ENCODE assay signal across 23 mouse cellular contexts in genomic region chr16:76927901-76928300, GRCm38 (mm10).
DNase-seq lines count a peak whose midpoint lies in the region; ATAC-seq and TF ChIP-seq lines count a peak whose summit lies in the region.
"Had no signal": no experiment of that assay in that cellular context is flagged by ENCODE, and none has a peak within 500 bp of the region (broad histone marks: within the 10 kb centered on the region; RNA-seq: fewer than 3 reads in every experiment).

No protein-coding gene starts in this region.

- no peak overlapping the region for H3K4me2 ChIP-seq in limb, embryonic 14.5 days (replicated peaks; ENCODE audit: low read depth, low read length, severe bottlenecking)
- H3K4me2 ChIP-seq in stomach, embryonic 16.5 days (ENCODE audit: low read depth, low read length): no peak overlapping the region
- H3K4me2 ChIP-seq in stomach, postnatal 0 days (replicated peaks; ENCODE audit: low read depth): no peak overlapping the region
- H3K4me2 ChIP-seq in kidney, embryonic 14.5 days (replicated peaks; ENCODE audit: low read depth, low read length): no peak overlapping the region
- H3K4me2 ChIP-seq: embryonic facial prominence, embryonic 12.5 days; embryonic facial prominence, embryonic 15.5 days; forebrain, embryonic 13.5 days; forebrain, embryonic 15.5 days had no signal

- no peak for TF ChIP-seq EP300 in stomach, postnatal 0 days (optimal IDR thresholded peaks at IDR 0.05)

- no peak for TF ChIP-seq CTCF in stomach, postnatal 0 days (IDR thresholded peaks at IDR 0.05; ENCODE audit: low read depth)

- ATAC-seq in limb, embryonic 14.5 days (ENCODE audit: low FRiP score, low read depth): no peak
- ATAC-seq in stomach, embryonic 16.5 days (ENCODE audit: insufficient read depth, low FRiP score): no peak
- ATAC-seq in stomach, postnatal 0 days (ENCODE audit: low FRiP score, low TSS enrichment): no peak
- no peak for ATAC-seq in kidney, embryonic 14.5 days (ENCODE audit: low FRiP score, low TSS enrichment)
- ATAC-seq: forebrain, embryonic 13.5 days; forebrain, embryonic 15.5 days; forebrain, postnatal 0 days had no signal

- H3K27me3 ChIP-seq in limb, embryonic 14.5 days (ENCODE audit: control insufficient read depth, insufficient read depth, low read length): no peaks in the 10 kb centered on the region
- H3K27me3 ChIP-seq in limb, embryonic 10.5 days (ENCODE audit: low read depth, poor library complexity, severe bottlenecking): no peaks in the 10 kb centered on the region
- no peaks in the 10 kb centered on the region for H3K27me3 ChIP-seq in stomach, embryonic 16.5 days (ENCODE audit: control insufficient read depth, insufficient read depth, low read length)
- H3K27me3 ChIP-seq in stomach, postnatal 0 days (ENCODE audit: control insufficient read depth, insufficient read depth, low read length): no peaks in the 10 kb centered on the region
- H3K27me3 ChIP-seq in kidney, embryonic 14.5 days (ENCODE audit: control insufficient read depth, insufficient read depth, low read length): no peaks in the 10 kb centered on the region
- H3K27me3 ChIP-seq: embryonic facial prominence, embryonic 12.5 days; embryonic facial prominence, embryonic 15.5 days; forebrain, embryonic 13.5 days; forebrain, embryonic 15.5 days had no signal

- no peak overlapping the region for H3K27ac ChIP-seq in limb, embryonic 14.5 days (replicated peaks; ENCODE audit: low read depth, low read length)
- no peak overlapping the region for H3K27ac ChIP-seq in limb, embryonic 10.5 days
- 0 out of 2 replicates have a peak overlapping the region, but pooled peaks have one; percentile 29 for H3K27ac ChIP-seq in stomach, embryonic 16.5 days (ENCODE audit: low read length)
- H3K27ac ChIP-seq in stomach, postnatal 0 days (replicated peaks): no peak overlapping the region
- H3K27ac ChIP-seq in kidney, embryonic 14.5 days (ENCODE audit: low read depth, low read length): no peak overlapping the region
- H3K27ac ChIP-seq: embryonic facial prominence, embryonic 12.5 days; embryonic facial prominence, embryonic 15.5 days; forebrain, embryonic 13.5 days; forebrain, embryonic 15.5 days had no signal

- H3K36me3 ChIP-seq in limb, embryonic 14.5 days (ENCODE audit: control insufficient read depth, insufficient read depth, low read length): no peaks in the 10 kb centered on the region
- H3K36me3 ChIP-seq in limb, embryonic 10.5 days: no peaks in the 10 kb centered on the region
- H3K36me3 ChIP-seq in stomach, embryonic 16.5 days (ENCODE audit: control insufficient read depth, insufficient read depth, low read length): no peaks in the 10 kb centered on the region
- no peaks in the 10 kb centered on the region for H3K36me3 ChIP-seq in stomach, postnatal 0 days (ENCODE audit: control insufficient read depth, insufficient read depth, low read length)
- H3K36me3 ChIP-seq in kidney, embryonic 14.5 days (ENCODE audit: control insufficient read depth, insufficient read depth, low read length): no peaks in the 10 kb centered on the region
- H3K36me3 ChIP-seq: embryonic facial prominence, embryonic 12.5 days; embryonic facial prominence, embryonic 15.5 days; forebrain, embryonic 15.5 days had no signal

- peak; percentile 8 for DNase-seq in limb, embryonic 14.5 days (ENCODE audit: low spot score)
- no peak for DNase-seq in limb, embryonic 10.5 days (ENCODE audit: low spot score)
- DNase-seq in stomach, postnatal 0 days (ENCODE audit: low spot score): no peak
- DNase-seq in gonadal fat pad, adult 2 months (ENCODE audit: low read depth): peak; percentile 93
- DNase-seq in kidney, postnatal 25 days: no peak
- DNase-seq: adrenal gland, adult 2 months; adrenal gland, postnatal 10 days; adrenal gland, postnatal 25 days; cerebellum, adult 11 months; cerebellum, adult 18-20 months; cerebellum, adult 8-10 months; cerebellum, adult 9-11 months; cerebellum, postnatal 14 days; cerebellum, postnatal 36 days; embryo, embryonic 11 days; forebrain, postnatal 0 days had no signal

- TF ChIP-seq POLR2A in limb, embryonic 14.5 days (IDR thresholded peaks at IDR 0.05; ENCODE audit: borderline replicate concordance, extremely low read depth, insufficient read depth, insufficient read length): no peak

- no peaks in the 10 kb centered on the region for H3K4me1 ChIP-seq in limb, embryonic 14.5 days (ENCODE audit: control insufficient read depth, insufficient read depth, low read length)
- no peaks in the 10 kb centered on the region for H3K4me1 ChIP-seq in limb, embryonic 10.5 days
- H3K4me1 ChIP-seq in stomach, embryonic 16.5 days (ENCODE audit: control insufficient read depth, insufficient read depth, low read length): no peaks in the 10 kb centered on the region
- H3K4me1 ChIP-seq in stomach, postnatal 0 days (replicated peaks; ENCODE audit: control insufficient read depth, insufficient read depth): no peaks in the 10 kb centered on the region
- H3K4me1 ChIP-seq in kidney, embryonic 14.5 days (ENCODE audit: control insufficient read depth, insufficient read depth, low read length): no peaks in the 10 kb centered on the region
- H3K4me1 ChIP-seq: embryonic facial prominence, embryonic 12.5 days; embryonic facial prominence, embryonic 15.5 days; forebrain, embryonic 13.5 days; forebrain, embryonic 15.5 days had no signal

- no peak overlapping the region for H3K4me3 ChIP-seq in limb, embryonic 14.5 days (replicated peaks; ENCODE audit: low read length)
- no peak overlapping the region for H3K4me3 ChIP-seq in limb, embryonic 10.5 days
- H3K4me3 ChIP-seq in stomach, embryonic 16.5 days (replicated peaks; ENCODE audit: low read length): no peak overlapping the region
- no peak overlapping the region for H3K4me3 ChIP-seq in stomach, postnatal 0 days (ENCODE audit: low read depth, low read length)
- no peak overlapping the region for H3K4me3 ChIP-seq in kidney, embryonic 14.5 days (ENCODE audit: low read length)
- H3K4me3 ChIP-seq: embryonic facial prominence, embryonic 12.5 days; embryonic facial prominence, embryonic 15.5 days; erythroblast, embryonic 14.5 days; forebrain, embryonic 13.5 days; forebrain, embryonic 15.5 days had no signal

- H3K9me3 ChIP-seq in limb, embryonic 14.5 days (ENCODE audit: control insufficient read depth, low read length): no peaks in the 10 kb centered on the region
- H3K9me3 ChIP-seq in limb, embryonic 10.5 days (replicated peaks): no peaks in the 10 kb centered on the region
- H3K9me3 ChIP-seq in stomach, embryonic 16.5 days (replicated peaks; ENCODE audit: control insufficient read depth, low read length): no peaks in the 10 kb centered on the region
- H3K9me3 ChIP-seq in stomach, postnatal 0 days (ENCODE audit: control insufficient read depth, low read length): no peaks in the 10 kb centered on the region
- no peaks in the 10 kb centered on the region for H3K9me3 ChIP-seq in kidney, embryonic 14.5 days (ENCODE audit: control insufficient read depth, low read length)
- H3K9me3 ChIP-seq: embryonic facial prominence, embryonic 12.5 days; embryonic facial prominence, embryonic 15.5 days; forebrain, embryonic 13.5 days; forebrain, embryonic 15.5 days had no signal

- WGBS in limb, embryonic 14.5 days: 76% methylated on average over 6 of the region's 6 CpGs
- WGBS in limb, embryonic 10.5 days: 76% methylated on average over 6 of the region's 6 CpGs
- 42% methylated on average over 6 of the region's 6 CpGs for whole genome bisulfite sequencing in stomach, embryonic 16.5 days
- WGBS in stomach, postnatal 0 days: 28% methylated on average over 6 of the region's 6 CpGs
- 80% methylated on average over 6 of the region's 6 CpGs for WGBS in kidney, embryonic 14.5 days

- H3K9ac ChIP-seq in limb, embryonic 14.5 days (ENCODE audit: low read depth, low read length, severe bottlenecking): no peak overlapping the region
- H3K9ac ChIP-seq in stomach, embryonic 16.5 days (ENCODE audit: low read length): no peak overlapping the region
- no peak overlapping the region for H3K9ac ChIP-seq in stomach, postnatal 0 days (ENCODE audit: low read length)
- H3K9ac ChIP-seq in kidney, embryonic 14.5 days (ENCODE audit: low read depth, low read length): no peak overlapping the region
- H3K9ac ChIP-seq: embryonic facial prominence, embryonic 12.5 days; embryonic facial prominence, embryonic 15.5 days; forebrain, embryonic 13.5 days; forebrain, embryonic 15.5 days; forebrain, postnatal 0 days had no signal

Comparison
In these comparisons a context has a peak if more than half of its experiments do, and no peak if none do; other contexts are left out.
1. DNase-seq: peak in limb, embryonic 14.5 days (single experiment) and gonadal fat pad, adult 2 months (single experiment); none in limb, embryonic 10.5 days (single experiment), stomach, postnatal 0 days (single experiment) and kidney, postnatal 25 days (0 of 2).